Mouse (Mus musculus) adrenal gland, postnatal 36 days (tissue): ENCODE data around the gene Glt28d2. TPM values are rescaled to one million over a fixed set of nuclear protein-coding genes. Genes with fewer than 3 reads are reported as not detected.

Source experiments
- DNase-seq, 2 experiments: peaks; one replicate each; pipeline ENCODE4 v3.0.0; 2021; ENCODE audit warnings: mixed read lengths in 1 of 2
- total RNA-seq, 2 experiments: library from RNA; stranded (reverse); gene quantifications; 2 replicates each; pipeline ENCODE4 v1.2.3; 2021

Gene Glt28d2
- total RNA-seq, 2 experiments from 2014 or later: 1.6 TPM

- DNase-seq: no peak
These were observed 8.4 kb downstream of the Glt28d2 start for GRCm38 (mm10) chr3:85878911-85879310.

- DNase-seq: no peak
These were observed 23.3 kb downstream of the Glt28d2 start for GRCm38 (mm10) chr3:85863996-85864395.

- no peak for DNase-seq
These were observed 24.4 kb downstream of the Glt28d2 start for GRCm38 (mm10) chr3:85862886-85863285.

GRCm38 (mm10) chr3:85860996-85861395 lies 26.3 kb downstream of the Glt28d2 start:
- no peak for DNase-seq

GRCm38 (mm10) chr3:85859311-85859710 lies 28.0 kb downstream of the Glt28d2 start:
- no peak for DNase-seq

- no peak for DNase-seq
These were observed 28.9 kb downstream of the Glt28d2 start for GRCm38 (mm10) chr3:85858140-85859135.

GRCm38 (mm10) chr3:85857083-85857482 lies 30.2 kb downstream of the Glt28d2 start:
- DNase-seq: no peak

- DNase-seq: no peak
These were observed 31.4 kb downstream of the Glt28d2 start for GRCm38 (mm10) chr3:85855947-85856346.

GRCm38 (mm10) chr3:85855043-85855442 lies 32.3 kb downstream of the Glt28d2 start:
- no peak for DNase-seq

- no peak for DNase-seq
These were observed 33.2 kb downstream of the Glt28d2 start for GRCm38 (mm10) chr3:85854143-85854542.

- no peak for DNase-seq
These were observed 33.6 kb downstream of the Glt28d2 start for GRCm38 (mm10) chr3:85853715-85854114.

- DNase-seq: no peak
These were observed 37.2 kb downstream of the Glt28d2 start for GRCm38 (mm10) chr3:85850079-85850478.

- DNase-seq: no peak
These were observed 41.0 kb downstream of the Glt28d2 start for GRCm38 (mm10) chr3:85846316-85846715.

- DNase-seq: no peak
These were observed 42.0 kb downstream of the Glt28d2 start for GRCm38 (mm10) chr3:85845341-85845740.

- peak in 1 of 2 experiments; percentile 9 for DNase-seq
These were observed 44.5 kb downstream of the Glt28d2 start for GRCm38 (mm10) chr3:85842881-85843218.

- no peak for DNase-seq
These were observed 45.0 kb downstream of the Glt28d2 start for GRCm38 (mm10) chr3:85842177-85842880.

- no peak for DNase-seq
These were observed 45.7 kb downstream of the Glt28d2 start for GRCm38 (mm10) chr3:85841454-85842176.

GRCm38 (mm10) chr3:85833627-85834026 lies 53.7 kb downstream of the Glt28d2 start:
- no peak for DNase-seq

GRCm38 (mm10) chr3:85832490-85833155 lies 54.7 kb downstream of the Glt28d2 start:
- DNase-seq: no peak

- DNase-seq: no peak
These were observed 55.5 kb downstream of the Glt28d2 start for GRCm38 (mm10) chr3:85831785-85832184.

GRCm38 (mm10) chr3:85829047-85829446 lies 58.3 kb downstream of the Glt28d2 start:
- peak in 1 of 2 experiments; percentile 17 for DNase-seq

- no peak for DNase-seq
These were observed 59.5 kb downstream of the Glt28d2 start for GRCm38 (mm10) chr3:85827815-85828214.
